Mouse (Mus musculus) midbrain, embryonic 11.5 days (tissue): ENCODE data around the gene Nsun7. TPM values are rescaled to one million over a fixed set of nuclear protein-coding genes. Genes with fewer than 3 reads are reported as not detected.

Experiments
- ATAC-seq: fragments of 200-750 bp; cut with Nextera tagmentation; 2 replicates; pipeline ENCODE4 v1.8.0; 2017; ENCODE audit warnings: moderate TSS enrichment, moderate library complexity; ENCODE audit not compliant: low FRiP score
- DNase-seq: peaks from one replicate; pipeline ENCODE4 v3.0.0; 2015; ENCODE audit warnings: low spot score; ENCODE audit errors: missing footprints
- H3K27ac ChIP-seq: fragments of 300-500 bp; sonication (generic); 2 replicates; pipeline ENCODE4 v1.5.1; 2014; ENCODE audit warnings: low read depth, low read length
- H3K27me3 ChIP-seq: fragments of 300-500 bp; sonication (generic); 2 replicates; pipeline ENCODE4 v1.6.1; 2014; ENCODE audit warnings: mild to moderate bottlenecking, low read length, moderate library complexity, mixed read lengths; ENCODE audit not compliant: control insufficient read depth, insufficient read depth
- H3K36me3 ChIP-seq: fragments of 300-500 bp; sonication (generic); 2 replicates; pipeline ENCODE4 v1.6.1; 2014; ENCODE audit warnings: mild to moderate bottlenecking, low read length, moderate library complexity, mixed read lengths; ENCODE audit not compliant: control insufficient read depth, insufficient read depth
- H3K4me1 ChIP-seq: fragments of 300-500 bp; sonication (generic); 2 replicates; pipeline ENCODE4 v1.6.1; 2014; ENCODE audit warnings: low read length; ENCODE audit not compliant: control insufficient read depth, insufficient read depth
- H3K4me2 ChIP-seq: fragments of 300-500 bp; sonication (generic); 2 replicates; pipeline ENCODE4 v1.6.1; 2014; ENCODE audit warnings: mild to moderate bottlenecking, moderate library complexity
- H3K4me3 ChIP-seq: fragments of 300-500 bp; sonication (generic); 2 replicates; pipeline ENCODE4 v1.5.1; 2014; ENCODE audit warnings: low read depth, low read length
- H3K9ac ChIP-seq: fragments of 300-500 bp; sonication (generic); 2 replicates; pipeline ENCODE4 v1.6.1; 2014; ENCODE audit warnings: low read length
- H3K9me3 ChIP-seq: fragments of 300-500 bp; sonication (generic); 2 replicates; pipeline ENCODE4 v1.6.1; 2016; ENCODE audit warnings: low read length; ENCODE audit not compliant: control insufficient read depth
- WGBS: fragments of 180-500 bp; shearing (Covaris S2); extraction: QIAGEN DNeasy Blood & Tissue Kit; methylation state at CpG from one replicate; pipeline ENCODE4 v1.1.7; 2014; 5-methylcytosine and 5-hydroxymethylcytosine counted together
- polyA plus RNA-seq: library from polyadenylated mRNA; unstranded; fragments of >200 nt; fragmentation: Nextera tagmentation; extraction: Ambion mirVana; gene quantifications from 2 replicates; pipeline ENCODE4 v1.2.1, GENCODE M21; 2014

The Nsun7 gene
- polyA plus RNA-seq, 1 experiment from 2014 or later: 0.49 TPM

- peak; percentile 94 for DNase-seq
- no peaks in the 10 kb centered on the region for H3K36me3 ChIP-seq
- H3K27ac ChIP-seq: no peak overlapping the region
- ATAC-seq: peak; percentile 81
- H3K4me2 ChIP-seq: peak overlapping the region; percentile 92
- H3K9me3 ChIP-seq: no peaks in the 10 kb centered on the region
- peaks cover 15% of the 10 kb centered on the region for H3K4me1 ChIP-seq
- WGBS: 7% methylated on average over 38 of the region's 38 CpGs
- peak overlapping the region; percentile 70 for H3K9ac ChIP-seq
- peak overlapping the region; percentile 44 for H3K4me3 ChIP-seq
- no peaks in the 10 kb centered on the region for H3K27me3 ChIP-seq
Observed at GRCm38 (mm10) chr5:66337025-66337968, 77.6 kb downstream of the Nsun7 start.

GRCm38 (mm10) chr5:66337969-66338345 is 78.3 kb downstream of the Nsun7 start:
- no peaks in the 10 kb centered on the region for H3K36me3 ChIP-seq
- H3K27me3 ChIP-seq: no peaks in the 10 kb centered on the region
- no peaks in the 10 kb centered on the region for H3K9me3 ChIP-seq
- H3K9ac ChIP-seq: no peak overlapping the region
- ATAC-seq: no peak; the same call in 1 of the 2 replicates
- no peak overlapping the region for H3K27ac ChIP-seq
- no peak for DNase-seq
- H3K4me2 ChIP-seq: peak overlapping the region; percentile 92
- H3K4me1 ChIP-seq: peaks cover 15% of the 10 kb centered on the region
- 35% methylated on average over 6 of the region's 6 CpGs for WGBS
- peak overlapping the region; percentile 44 for H3K4me3 ChIP-seq

GRCm38 (mm10) chr5:66338583-66338982 is 78.9 kb downstream of the Nsun7 start:
- Histone ChIP-seq H3K4me1 (peaks cover 15% of the 10 kb centered on the region), H3K27me3 (no peaks in the 10 kb centered on the region), H3K4me3 (no peak overlapping the region), H3K4me2 (no peak overlapping the region), H3K9ac (no peak overlapping the region), H3K36me3 (no peaks in the 10 kb centered on the region), H3K27ac (no peak overlapping the region), H3K9me3 (no peaks in the 10 kb centered on the region)
- 28% methylated on average over 7 of the region's 7 CpGs for WGBS
- DNase-seq (peak; percentile 91), ATAC-seq (no peak)

- Histone ChIP-seq H3K4me1 (peaks cover 15% of the 10 kb centered on the region), H3K27me3 (no peaks in the 10 kb centered on the region), H3K27ac (no peak overlapping the region), H3K9me3 (no peaks in the 10 kb centered on the region), H3K36me3 (no peaks in the 10 kb centered on the region), H3K4me2 (no peak overlapping the region), H3K4me3 (no peak overlapping the region), H3K9ac (no peak overlapping the region)
- WGBS: 82% methylated on average over 17 of the region's 17 CpGs
- no peak for ATAC-seq
- no peak for DNase-seq
Observed at GRCm38 (mm10) chr5:66340356-66341102, 80.8 kb downstream of the Nsun7 start.

GRCm38 (mm10) chr5:66341848-66342247 is 82.2 kb downstream of the Nsun7 start:
- Histone ChIP-seq H3K9ac (no peak overlapping the region), H3K9me3 (no peaks in the 10 kb centered on the region), H3K4me2 (no peak overlapping the region), H3K36me3 (no peaks in the 10 kb centered on the region), H3K4me3 (no peak overlapping the region), H3K27me3 (no peaks in the 10 kb centered on the region), H3K27ac (no peak overlapping the region), H3K4me1 (peaks cover 15% of the 10 kb centered on the region)
- ATAC-seq: no peak
- WGBS: 41% methylated on average over 10 of the region's 10 CpGs
- no peak for DNase-seq

- Histone ChIP-seq H3K36me3 (no peaks in the 10 kb centered on the region), H3K4me3 (no peak overlapping the region), H3K27me3 (no peaks in the 10 kb centered on the region), H3K27ac (no peak overlapping the region), H3K9me3 (no peaks in the 10 kb centered on the region), H3K9ac (no peak overlapping the region), H3K4me2 (no peak overlapping the region), H3K4me1 (peaks cover 11% of the 10 kb centered on the region)
- ATAC-seq: no peak
- 80% methylated on average over 9 of the region's 9 CpGs for WGBS
- no peak for DNase-seq
Observed at GRCm38 (mm10) chr5:66342285-66342684, 82.6 kb downstream of the Nsun7 start.

GRCm38 (mm10) chr5:66344182-66344581 is 84.5 kb downstream of the Nsun7 start:
- H3K4me3 ChIP-seq: no peak overlapping the region

GRCm38 (mm10) chr5:66345140-66345539 is 85.4 kb downstream of the Nsun7 start:
- ATAC-seq: no peak

More at GRCm38 (mm10) chr5:66344182-66344581, 84.5 kb downstream of the Nsun7 start:
- ATAC-seq (no peak), DNase-seq (no peak)
- H3K27ac ChIP-seq: no peak overlapping the region
- no peak overlapping the region for H3K9ac ChIP-seq
- H3K36me3 ChIP-seq: no peaks in the 10 kb centered on the region
- 69% methylated on average over 2 of the region's 2 CpGs for WGBS
- no peaks in the 10 kb centered on the region for H3K27me3 ChIP-seq
- peaks cover 8% of the 10 kb centered on the region; the same call in 1 of the 2 replicates for H3K4me1 ChIP-seq
- no peak overlapping the region for H3K4me2 ChIP-seq
- no peaks in the 10 kb centered on the region for H3K9me3 ChIP-seq

GRCm38 (mm10) chr5:66346756-66347155 is 87.1 kb downstream of the Nsun7 start:
- 90% methylated on average over 6 of the region's 6 CpGs for WGBS
- no peak overlapping the region for H3K27ac ChIP-seq
- H3K9me3 ChIP-seq: no peaks in the 10 kb centered on the region
- no peak overlapping the region for H3K9ac ChIP-seq
- DNase-seq: no peak
- no peaks in the 10 kb centered on the region for H3K36me3 ChIP-seq
- no peak overlapping the region for H3K4me2 ChIP-seq
- H3K4me3 ChIP-seq: no peak overlapping the region
- H3K27me3 ChIP-seq: no peaks in the 10 kb centered on the region
- H3K4me1 ChIP-seq: no peaks in the 10 kb centered on the region; the same call in 1 of the 2 replicates
- ATAC-seq: no peak

More at GRCm38 (mm10) chr5:66345140-66345539, 85.4 kb downstream of the Nsun7 start:
- H3K36me3 ChIP-seq: no peaks in the 10 kb centered on the region
- H3K4me3 ChIP-seq: no peak overlapping the region
- DNase-seq: no peak
- WGBS: 74% methylated on average over 3 of the region's 3 CpGs
- peaks cover 8% of the 10 kb centered on the region; the same call in 1 of the 2 replicates for H3K4me1 ChIP-seq
- H3K9me3 ChIP-seq: no peaks in the 10 kb centered on the region
- H3K4me2 ChIP-seq: no peak overlapping the region
- no peak overlapping the region for H3K9ac ChIP-seq
- H3K27me3 ChIP-seq: no peaks in the 10 kb centered on the region
- no peak overlapping the region for H3K27ac ChIP-seq
